Mouse (Mus musculus): ENCODE measurements around the gene 1700008P02Rik. TPM values are rescaled to one million over a fixed set of nuclear protein-coding genes. Genes with fewer than 3 reads are reported as not detected.
"Not testable (repeated sequence)": the region's sequence is repeated elsewhere in the genome, so short reads cannot be mapped to it uniquely, and the experiment has no call there.

1700008P02Rik gene
- total RNA-seq (2021) = not detected
- polyA plus RNA-seq (2012; rRNA removed) = not detected in 2 replicates
- long read RNA-seq = 0 reads

DNA sequence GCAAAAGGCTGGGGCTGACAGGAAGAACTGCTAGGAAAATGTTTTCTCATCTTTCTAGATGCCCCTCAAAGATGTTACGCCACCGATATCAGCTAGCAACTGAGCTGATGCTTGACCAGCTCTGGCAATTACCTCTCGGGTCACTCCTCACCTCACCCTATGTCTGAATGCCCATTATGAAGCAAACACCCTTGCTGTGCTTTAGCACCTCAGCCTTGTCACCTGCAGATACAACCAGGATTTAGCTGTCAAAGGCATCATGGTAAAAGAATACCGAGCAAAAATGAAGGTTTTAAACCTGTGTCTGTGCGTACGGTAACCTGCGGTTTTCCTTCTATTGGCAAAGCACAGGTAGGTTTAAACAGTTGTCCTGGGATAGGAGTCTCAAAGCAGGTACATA lies at the start of gene 1700008P02Rik:
1700008P02Rik (minus strand) TSS at position 101 of the 400 bp plus-strand sequence.
- no peak for DNase-seq

DNA sequence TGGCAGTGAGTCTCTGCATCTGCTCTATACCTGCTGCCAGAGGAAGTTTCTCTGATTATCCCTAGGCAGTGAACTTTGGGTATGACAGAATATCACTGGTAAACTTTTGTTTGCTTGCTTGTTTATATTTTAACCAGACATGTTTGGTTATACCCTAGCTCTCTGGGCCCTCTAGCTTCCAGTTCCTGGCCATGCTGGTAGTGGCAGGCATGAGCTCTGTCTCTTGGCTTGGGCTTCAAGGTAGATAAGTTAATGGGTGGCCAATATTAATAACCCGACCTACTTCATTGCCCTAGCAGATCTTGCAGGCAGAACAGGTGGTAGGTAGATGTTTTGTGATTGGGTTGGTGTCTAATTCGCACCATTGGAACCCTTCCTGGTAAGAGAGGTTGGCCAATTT lies 29.2 kb upstream of the 1700008P02Rik start:
- DNase-seq = no peak

DNA sequence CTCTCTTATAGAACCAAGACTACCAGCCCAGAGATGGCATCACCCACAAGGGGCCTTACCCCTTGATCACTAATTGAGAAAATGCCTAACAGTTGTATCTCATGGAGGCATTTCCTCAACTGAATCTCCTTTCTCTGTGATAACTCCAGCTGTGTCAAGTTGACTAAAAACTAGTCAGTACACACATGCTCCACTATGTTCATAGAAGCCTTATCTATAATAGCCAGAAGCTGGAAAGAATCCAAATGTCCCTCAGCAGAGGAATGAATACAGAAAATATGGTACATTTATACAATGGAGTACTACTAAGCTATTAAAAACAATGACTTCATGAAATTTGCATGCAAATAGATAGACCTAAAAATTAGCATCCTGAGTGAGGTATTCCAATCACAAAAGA lies 17.9 kb upstream of the 1700008P02Rik start:
- DNase-seq = not testable (repeated sequence)

DNA sequence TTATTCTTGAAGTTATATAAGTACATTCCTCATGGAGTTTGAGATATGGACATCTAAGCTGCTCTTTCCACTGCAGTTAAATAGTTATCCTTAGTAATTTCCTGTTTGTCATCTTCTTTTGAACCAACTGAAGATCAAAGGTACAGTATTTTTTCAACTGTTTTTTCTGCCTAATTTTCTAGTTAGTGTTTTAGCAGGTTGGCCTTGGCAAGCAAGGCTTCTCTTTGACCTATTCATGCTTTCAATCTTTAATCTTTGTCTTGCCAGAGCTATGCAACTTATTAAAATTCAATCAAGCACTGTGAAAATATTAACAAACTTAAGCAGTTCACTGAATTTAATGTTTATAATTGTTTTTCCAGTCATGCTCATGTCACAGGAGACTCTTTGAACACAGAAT lies 14.0 kb upstream of the 1700008P02Rik start:
- no peak for DNase-seq

GRCm38 (mm10) chr3:6617881-6618280 lies 2.4 kb downstream of the 1700008P02Rik start:
- no peak for DNase-seq
